Mouse (Mus musculus) limb, embryonic 14.5 days (tissue): ENCODE results near the gene Fam133b. TPM values are rescaled to one million over a fixed set of nuclear protein-coding genes. Genes with fewer than 3 reads are reported as not detected.
"Not testable (repeated sequence)": the region's sequence is repeated elsewhere in the genome, so short reads cannot be mapped to it uniquely, and the experiment has no call there.

ENCODE experiments used
- ATAC-seq: fragments of 200-750 bp; cut with Nextera tagmentation; 2 replicates; pipeline ENCODE4 v1.8.0; 2017; ENCODE audit warnings: low read depth, moderate number of reproducible peaks, moderate TSS enrichment; ENCODE audit not compliant: low FRiP score
- DNase-seq: peaks from one replicate; pipeline ENCODE4 v3.0.0-alpha.2; 2015; ENCODE audit warnings: low spot score
- H3K27ac ChIP-seq: fragments of 300-500 bp; sonication (generic); replicated peaks from 2 replicates; pipeline ENCODE4 v1.5.1; 2014; ENCODE audit warnings: low read depth, mild to moderate bottlenecking, low read length, moderate library complexity, mixed read lengths
- H3K27me3 ChIP-seq: fragments of 300-500 bp; sonication (generic); 2 replicates; pipeline ENCODE4 v1.6.1; 2014; ENCODE audit warnings: low read length, mixed read lengths; ENCODE audit not compliant: control insufficient read depth, insufficient read depth
- H3K36me3 ChIP-seq: fragments of 300-500 bp; sonication (generic); 2 replicates; pipeline ENCODE4 v1.6.1; 2014; ENCODE audit warnings: mild to moderate bottlenecking, low read length, moderate library complexity, mixed read lengths; ENCODE audit not compliant: control insufficient read depth, insufficient read depth
- H3K4me1 ChIP-seq: fragments of 300-500 bp; sonication (generic); 2 replicates; pipeline ENCODE4 v1.6.1; 2014; ENCODE audit warnings: antibody characterized with exemption, low read length, mixed read lengths; ENCODE audit not compliant: control insufficient read depth, insufficient read depth
- H3K4me2 ChIP-seq: fragments of 300-500 bp; sonication (generic); replicated peaks from 2 replicates; pipeline ENCODE4 v1.6.1; 2014; ENCODE audit warnings: low read depth, mild to moderate bottlenecking, low read length, moderate library complexity; ENCODE audit not compliant: severe bottlenecking
- H3K4me3 ChIP-seq: fragments of 300-500 bp; sonication (generic); replicated peaks from 2 replicates; pipeline ENCODE4 v1.5.1; 2014; ENCODE audit warnings: low read length
- H3K9ac ChIP-seq: fragments of 300-500 bp; sonication (generic); 2 replicates; pipeline ENCODE4 v1.6.1; 2014; ENCODE audit warnings: mild to moderate bottlenecking, low read depth, low read length, moderate library complexity; ENCODE audit not compliant: severe bottlenecking
- H3K9me3 ChIP-seq: fragments of 300-500 bp; sonication (generic); 2 replicates; pipeline ENCODE4 v1.6.1; 2016; ENCODE audit warnings: low read length; ENCODE audit not compliant: control insufficient read depth
- POLR2A ChIP-seq: fragments of 200-500 bp; IDR thresholded peaks from 2 replicates; pipeline ENCODE4 v1.8.0; 2012; ENCODE audit warnings: inconsistent platforms, mild to moderate bottlenecking, moderate library complexity, borderline replicate concordance; ENCODE audit not compliant: insufficient read depth, insufficient read length; ENCODE audit errors: extremely low read depth
- WGBS: fragments of 180-500 bp; shearing (Covaris S2); extraction: QIAGEN DNeasy Blood & Tissue Kit; methylation state at CpG from one replicate; pipeline ENCODE4 v1.1.7; 2014; 5-methylcytosine and 5-hydroxymethylcytosine counted together
- polyA plus RNA-seq, 2 experiments: library from polyadenylated mRNA; depleted of rRNA in 1 of 2; stranded (reverse) in 1 of 2; unstranded in 1 of 2; fragments of >200 nt; fragmentation: Nextera tagmentation in 1 of 2; extraction: Ambion mirVana in 1 of 2; gene quantifications; 2 replicates each; pipeline versions ENCODE4 v1.2.1 to v1.2.3; 2012 to 2014

The Fam133b gene
- polyA plus RNA-seq, 2 experiments = 29.2 to 32.1 TPM

GRCm38 (mm10) chr5:3521741-3522140 is 21.9 kb upstream of the Fam133b start:
- 91% methylated on average over 12 of the region's 12 CpGs for WGBS
- no peak overlapping the region for H3K4me2 ChIP-seq
- no peak for ATAC-seq

DNA sequence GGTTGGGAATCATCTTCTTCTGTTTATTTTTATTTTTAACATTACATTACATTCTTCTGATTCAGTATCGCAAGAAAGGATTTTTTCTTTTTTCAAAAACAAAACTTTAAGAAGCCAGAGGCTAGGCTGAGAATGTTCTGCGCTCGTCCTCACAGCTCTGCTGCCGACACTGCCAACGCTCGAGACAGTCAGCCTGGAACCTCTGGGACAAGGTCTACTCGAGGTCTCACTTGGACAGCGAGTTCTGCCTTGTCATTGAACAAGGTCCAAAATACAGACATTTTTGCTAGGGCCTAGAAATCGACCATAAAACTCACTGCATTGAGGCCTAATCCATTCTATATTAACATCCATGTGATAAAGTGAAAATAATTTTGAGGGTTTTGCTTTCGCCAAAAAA is 20.8 kb upstream of the Fam133b start:
- TF ChIP-seq POLR2A = no peak
- no peak overlapping the region for H3K4me2 ChIP-seq
- 91% methylated on average over 10 of the region's 10 CpGs for WGBS
- DNase-seq (no peak), ATAC-seq (no peak)
- H3K9ac ChIP-seq = no peak overlapping the region
- no peaks in the 10 kb centered on the region for H3K9me3 ChIP-seq
- 0 out of 2 replicates have a peak, but pooled peaks cover 10% of the 10 kb centered on the region for H3K36me3 ChIP-seq
- H3K27ac ChIP-seq = no peak overlapping the region
- no peaks in the 10 kb centered on the region for H3K4me1 ChIP-seq
- no peaks in the 10 kb centered on the region for H3K27me3 ChIP-seq
- H3K4me3 ChIP-seq = no peak overlapping the region

More at GRCm38 (mm10) chr5:3521741-3522140, 21.9 kb upstream of the Fam133b start:
- no peak for TF ChIP-seq POLR2A
- Histone ChIP-seq H3K9me3 (no peaks in the 10 kb centered on the region), H3K27me3 (no peaks in the 10 kb centered on the region), H3K36me3 (0 out of 2 replicates have a peak, but pooled peaks cover 10% of the 10 kb centered on the region), H3K9ac (no peak overlapping the region), H3K4me3 (no peak overlapping the region), H3K27ac (no peak overlapping the region), H3K4me1 (no peaks in the 10 kb centered on the region)
- DNase-seq = no peak

DNA sequence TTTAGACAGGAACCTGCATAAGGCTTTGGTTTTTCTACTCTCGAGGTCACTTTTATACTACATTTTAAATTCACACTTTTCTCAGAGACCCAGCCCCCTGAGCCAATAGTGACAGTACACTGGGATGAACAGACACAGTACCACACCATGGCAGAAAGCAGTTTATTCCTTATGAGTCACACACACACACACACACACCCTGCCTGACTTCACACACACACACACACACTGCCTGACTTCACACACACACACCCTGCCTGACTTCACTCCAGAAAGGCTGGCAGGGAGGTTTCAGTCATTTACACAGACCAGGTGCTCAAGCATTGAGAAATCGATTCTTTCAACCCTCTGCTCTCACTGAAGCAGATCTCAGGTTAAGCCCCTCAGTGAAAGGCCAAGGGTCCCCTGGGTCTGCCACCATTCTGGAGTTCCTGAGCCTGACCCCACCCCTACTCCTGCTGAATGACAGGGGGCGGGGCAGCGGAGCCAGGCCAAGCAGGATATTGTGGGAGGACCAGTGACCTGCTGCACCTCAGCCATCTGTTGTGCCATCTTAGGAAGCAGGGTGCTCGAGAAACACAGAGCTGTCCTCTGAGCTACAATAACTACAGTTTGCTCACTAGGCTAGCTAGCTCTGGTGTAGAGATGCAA is 16.5 kb upstream of the Fam133b start:
- Histone ChIP-seq H3K4me2 (no peak overlapping the region), H3K27me3 (no peaks in the 10 kb centered on the region), H3K4me1 (no peaks in the 10 kb centered on the region), H3K9ac (no peak overlapping the region), H3K27ac (no peak overlapping the region), H3K4me3 (no peak overlapping the region), H3K36me3 (0 out of 2 replicates have a peak, but pooled peaks cover 5% of the 10 kb centered on the region), H3K9me3 (no peaks in the 10 kb centered on the region)
- WGBS = 47% methylated on average over 5 of the region's 5 CpGs
- no peak for ATAC-seq
- TF ChIP-seq POLR2A = no peak
- DNase-seq = no peak

GRCm38 (mm10) chr5:3529585-3530189 is 13.9 kb upstream of the Fam133b start:
- DNase-seq (no peak), ATAC-seq (no peak)
- Histone ChIP-seq H3K27me3 (no peaks in the 10 kb centered on the region), H3K9me3 (no peaks in the 10 kb centered on the region), H3K4me1 (no peaks in the 10 kb centered on the region), H3K9ac (no peak overlapping the region), H3K36me3 (no peaks in the 10 kb centered on the region), H3K4me3 (no peak overlapping the region), H3K27ac (no peak overlapping the region), H3K4me2 (no peak overlapping the region)
- no peak for TF ChIP-seq POLR2A
- 69% methylated on average over 10 of the region's 10 CpGs for WGBS

- not testable (repeated sequence) for H3K9me3 ChIP-seq, H3K27ac ChIP-seq, H3K27me3 ChIP-seq, H3K36me3 ChIP-seq, ATAC-seq, H3K4me3 ChIP-seq, H3K4me2 ChIP-seq, H3K4me1 ChIP-seq, H3K9ac ChIP-seq, DNase-seq
Measured at GRCm38 (mm10) chr5:3532048-3532447, 11.6 kb upstream of the Fam133b start.
